Mouse (Mus musculus) frontal cortex, adult (tissue): ENCODE measurements around the gene Ly9.
A peak's percentile ranks its signal among the peaks of the same experiment; 100 is the strongest.

Experiments
- ATAC-seq: cut with Nextera tagmentation; 2 replicates; pipeline ENCODE4 v1.9.2; 2017; ENCODE audit warnings: mild to moderate bottlenecking, moderate library complexity, mixed read lengths; ENCODE audit not compliant: low TSS enrichment

Ly9 gene

GRCm38 (mm10) chr1:171607176-171607575 is at the start of gene Ly9:
Ly9 (minus strand) TSS chr1:171607410.
- no peak for ATAC-seq

GRCm38 (mm10) chr1:171652734-171653133 is 45.5 kb upstream of the Ly9 start, which contains the start of gene Slamf7:
Slamf7 (minus strand) TSS chr1:171653035.
- ATAC-seq = no peak

- ATAC-seq = no peak
Measured at GRCm38 (mm10) chr1:171648840-171649239, 41.6 kb upstream of the Ly9 start.

GRCm38 (mm10) chr1:171647716-171648115 is 40.5 kb upstream of the Ly9 start:
- no peak for ATAC-seq

- ATAC-seq = no peak
Measured at GRCm38 (mm10) chr1:171646429-171646940, 39.3 kb upstream of the Ly9 start.

GRCm38 (mm10) chr1:171643612-171644011 is 36.4 kb upstream of the Ly9 start:
- ATAC-seq = no peak

GRCm38 (mm10) chr1:171640796-171641195 is 33.6 kb upstream of the Ly9 start:
- ATAC-seq = no peak

GRCm38 (mm10) chr1:171638686-171639085 is 31.5 kb upstream of the Ly9 start:
- peak; percentile 81 for ATAC-seq

GRCm38 (mm10) chr1:171637101-171637500 is 29.9 kb upstream of the Ly9 start:
- no peak for ATAC-seq

GRCm38 (mm10) chr1:171635696-171636095 is 28.5 kb upstream of the Ly9 start:
- no peak for ATAC-seq

- peak; percentile 80 for ATAC-seq
Measured at GRCm38 (mm10) chr1:171631447-171631846, 24.2 kb upstream of the Ly9 start.

- ATAC-seq = no peak
Measured at GRCm38 (mm10) chr1:171630912-171631311, 23.7 kb upstream of the Ly9 start.

GRCm38 (mm10) chr1:171630041-171630440 is 22.8 kb upstream of the Ly9 start:
- ATAC-seq = no peak

GRCm38 (mm10) chr1:171629168-171629567 is 22.0 kb upstream of the Ly9 start:
- ATAC-seq = no peak

GRCm38 (mm10) chr1:171627801-171628200 is 20.6 kb upstream of the Ly9 start:
- no peak for ATAC-seq

GRCm38 (mm10) chr1:171620091-171620490 is 12.9 kb upstream of the Ly9 start:
- ATAC-seq = no peak

GRCm38 (mm10) chr1:171619645-171620044 is 12.4 kb upstream of the Ly9 start:
- ATAC-seq = no peak

GRCm38 (mm10) chr1:171619001-171619400 is 11.8 kb upstream of the Ly9 start:
- ATAC-seq = peak; percentile 84; the same call in 1 of the 2 replicates

- ATAC-seq = no peak
Measured at GRCm38 (mm10) chr1:171616881-171617515, 9.8 kb upstream of the Ly9 start.

- ATAC-seq = peak; percentile 71; the same call in 1 of the 2 replicates
Measured at GRCm38 (mm10) chr1:171613962-171614361, 6.8 kb upstream of the Ly9 start.

GRCm38 (mm10) chr1:171610781-171611180 is 3.6 kb upstream of the Ly9 start:
- no peak for ATAC-seq

GRCm38 (mm10) chr1:171610026-171610425 is 2.8 kb upstream of the Ly9 start:
- ATAC-seq = no peak

GRCm38 (mm10) chr1:171606656-171607055 is 554 bp downstream of the Ly9 start:
- no peak for ATAC-seq

- no peak for ATAC-seq
Measured at GRCm38 (mm10) chr1:171604686-171605085, 2.5 kb downstream of the Ly9 start.
